Mouse (Mus musculus) frontal cortex, postnatal 14 days (tissue): Measurements from ENCODE around the gene Fam216a.
A peak's percentile ranks its signal among the peaks of the same experiment; 100 is the strongest.
"Not testable (repeated sequence)": the region's sequence is repeated elsewhere in the genome, so short reads cannot be mapped to it uniquely, and the experiment has no call there.

Experiments
- DNase-seq, 2 experiments: peaks; one replicate each; pipeline ENCODE4 v3.0.0; 2022; ENCODE audit warnings: low spot score in 2 of 2

Gene Fam216a

GRCm38 (mm10) chr5:122324608-122325431 is 47.3 kb downstream of the Fam216a start:
- peak; percentile 68 to 76 for DNase-seq

GRCm38 (mm10) chr5:122323523-122323922 is 48.6 kb downstream of the Fam216a start:
- DNase-seq: no peak

- DNase-seq: no peak
Measured at GRCm38 (mm10) chr5:122320205-122320781, 51.9 kb downstream of the Fam216a start.

- no peak for DNase-seq
Measured at GRCm38 (mm10) chr5:122319474-122320204, 52.5 kb downstream of the Fam216a start.

- DNase-seq: not testable (repeated sequence)
Measured at GRCm38 (mm10) chr5:122318976-122319375, 53.2 kb downstream of the Fam216a start.

- no peak for DNase-seq
Measured at GRCm38 (mm10) chr5:122318100-122318499, 54.1 kb downstream of the Fam216a start.

GRCm38 (mm10) chr5:122317329-122318045 is 54.7 kb downstream of the Fam216a start:
- DNase-seq: no peak

GRCm38 (mm10) chr5:122314966-122315667 is 57.0 kb downstream of the Fam216a start:
- peak; percentile 80 to 81 for DNase-seq
